Mouse (Mus musculus) hindbrain, embryonic 12.5 days (tissue): Measurements from ENCODE around the gene Csf2ra. TPM values are rescaled to one million over a fixed set of nuclear protein-coding genes. Genes with fewer than 3 reads are reported as not detected.
A peak's percentile ranks its signal among the peaks of the same experiment; 100 is the strongest.
"Not testable (repeated sequence)": the region's sequence is repeated elsewhere in the genome, so short reads cannot be mapped to it uniquely, and the experiment has no call there.

Source experiments
- ATAC-seq: fragments of 200-750 bp; cut with Nextera tagmentation; 2 replicates; pipeline ENCODE4 v1.8.0; 2017; ENCODE audit warnings: moderate TSS enrichment; ENCODE audit not compliant: low FRiP score
- H3K27ac ChIP-seq: fragments of 300-500 bp; sonication (generic); 2 replicates; pipeline ENCODE4 v1.5.1; 2016; ENCODE audit warnings: mild to moderate bottlenecking
- H3K27me3 ChIP-seq: fragments of 300-500 bp; sonication (generic); 2 replicates; pipeline ENCODE4 v1.6.1; 2016; ENCODE audit warnings: mild to moderate bottlenecking
- H3K36me3 ChIP-seq: fragments of 300-500 bp; sonication (generic); 2 replicates; pipeline ENCODE4 v1.6.1; 2016; ENCODE audit warnings: mild to moderate bottlenecking
- H3K4me1 ChIP-seq: fragments of 300-500 bp; sonication (generic); 2 replicates; pipeline ENCODE4 v1.6.1; 2016
- H3K4me2 ChIP-seq: fragments of 300-500 bp; sonication (generic); replicated peaks from 2 replicates; pipeline ENCODE4 v1.6.1; 2016; ENCODE audit warnings: mild to moderate bottlenecking
- H3K4me3 ChIP-seq: fragments of 300-500 bp; sonication (generic); 2 replicates; pipeline ENCODE4 v1.5.1; 2016; ENCODE audit warnings: mild to moderate bottlenecking
- H3K9ac ChIP-seq: fragments of 300-500 bp; sonication (generic); 2 replicates; pipeline ENCODE4 v1.6.1; 2016; ENCODE audit warnings: mild to moderate bottlenecking, moderate library complexity
- H3K9me3 ChIP-seq: fragments of 300-500 bp; sonication (generic); replicated peaks from 2 replicates; pipeline ENCODE4 v1.6.1; 2016; ENCODE audit warnings: mild to moderate bottlenecking
- WGBS: fragments of 180-500 bp; shearing (Covaris S2); methylation state at CpG from one replicate; pipeline ENCODE4 v1.1.7; 2016; 5-methylcytosine and 5-hydroxymethylcytosine counted together
- polyA plus RNA-seq: library from polyadenylated mRNA; unstranded; fragments of >200 nt; fragmentation: Nextera tagmentation; extraction: Ambion mirVana; gene quantifications from 2 replicates; pipeline ENCODE4 v1.2.1, GENCODE M21; 2016

The Csf2ra gene
- polyA plus RNA-seq, 1 experiment from 2014 or later = 41.6 TPM

DNA sequence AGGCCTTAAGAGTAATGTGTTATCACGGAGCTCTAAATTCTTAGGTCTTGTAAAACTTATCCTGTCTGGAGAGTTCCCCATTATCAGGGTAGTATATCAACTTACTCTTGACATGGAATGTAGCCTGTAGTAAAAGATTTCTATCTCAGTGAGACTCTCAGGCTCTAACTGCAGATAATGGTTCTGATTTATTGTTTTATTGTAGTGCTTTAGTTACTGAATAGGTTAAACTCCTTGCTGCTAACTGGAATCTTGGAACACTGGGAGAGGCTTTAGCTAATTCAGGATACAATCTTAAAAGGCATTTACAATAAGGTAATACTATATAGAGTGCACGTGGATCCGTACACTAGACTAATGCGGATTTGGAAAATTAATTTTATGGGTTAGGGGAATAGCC lies 19.1 kb upstream of the Csf2ra start:
- H3K4me2 ChIP-seq, H3K9ac ChIP-seq, H3K27ac ChIP-seq, ATAC-seq, H3K27me3 ChIP-seq, H3K9me3 ChIP-seq, H3K4me3 ChIP-seq, H3K36me3 ChIP-seq, H3K4me1 ChIP-seq: not testable (repeated sequence)
- 87% methylated on average over 4 of the region's 4 CpGs for WGBS

- H3K4me3 ChIP-seq = no peak overlapping the region
- no peak overlapping the region for H3K9ac ChIP-seq
- H3K36me3 ChIP-seq = no peaks in the 10 kb centered on the region
- H3K9me3 ChIP-seq = no peaks in the 10 kb centered on the region
- no peak overlapping the region for H3K27ac ChIP-seq
- no peaks in the 10 kb centered on the region for H3K4me1 ChIP-seq
- H3K27me3 ChIP-seq = no peaks in the 10 kb centered on the region
- no peak for ATAC-seq
- H3K4me2 ChIP-seq = no peak overlapping the region
- 75% methylated on average over 5 of the region's 5 CpGs for WGBS
These were observed 16.6 kb upstream of the Csf2ra start for GRCm38 (mm10) chr19:61244721-61245436.

- Histone ChIP-seq H3K4me1 (no peaks in the 10 kb centered on the region), H3K9me3 (no peaks in the 10 kb centered on the region), H3K9ac (no peak overlapping the region), H3K27me3 (no peaks in the 10 kb centered on the region), H3K4me2 (no peak overlapping the region), H3K4me3 (no peak overlapping the region), H3K27ac (no peak overlapping the region), H3K36me3 (no peaks in the 10 kb centered on the region)
- 89% methylated on average over 2 of the region's 2 CpGs for WGBS
- no peak for ATAC-seq
These were observed 9.7 kb upstream of the Csf2ra start for GRCm38 (mm10) chr19:61237967-61238366.

DNA sequence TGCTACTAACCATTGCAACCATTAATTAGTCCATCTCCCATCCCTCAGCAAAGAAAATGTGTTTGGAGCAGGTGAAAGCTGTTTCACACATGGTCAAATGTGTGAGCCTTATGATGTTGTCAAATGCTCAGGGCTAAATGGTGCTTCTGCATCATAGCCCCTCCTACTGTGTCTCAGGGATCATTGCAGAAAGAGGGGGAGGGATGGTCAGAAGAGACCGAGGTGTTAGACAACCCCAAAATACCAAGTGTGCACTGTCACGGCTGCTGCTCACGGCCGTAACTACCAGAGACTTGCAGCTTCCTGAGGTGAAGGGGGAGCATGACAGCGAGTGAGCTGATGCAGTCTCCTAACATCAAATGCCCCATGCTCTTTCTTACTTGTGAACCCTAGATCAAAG lies 6.3 kb upstream of the Csf2ra start:
- Histone ChIP-seq H3K4me1 (no peaks in the 10 kb centered on the region), H3K27ac (no peak overlapping the region), H3K9ac (no peak overlapping the region), H3K4me3 (no peak overlapping the region), H3K9me3 (no peaks in the 10 kb centered on the region), H3K36me3 (no peaks in the 10 kb centered on the region), H3K27me3 (0 out of 2 replicates have a peak, but pooled peaks cover 3% of the 10 kb centered on the region), H3K4me2 (no peak overlapping the region)
- no peak for ATAC-seq
- WGBS = 76% methylated on average over 5 of the region's 5 CpGs

- Histone ChIP-seq H3K36me3 (no peaks in the 10 kb centered on the region), H3K27ac (peak overlapping the region; percentile 88), H3K4me3 (peak overlapping the region; percentile 64), H3K4me1 (peaks cover 4% of the 10 kb centered on the region), H3K27me3 (0 out of 2 replicates have a peak, but pooled peaks cover 3% of the 10 kb centered on the region), H3K4me2 (peak overlapping the region; percentile 59), H3K9ac (peak overlapping the region; percentile 51), H3K9me3 (peaks cover 11% of the 10 kb centered on the region; the same call in 1 of the 2 replicates)
- peak; percentile 84 for ATAC-seq
- WGBS = 3% methylated on average over 70 of the region's 71 CpGs
These were observed 1.0 kb downstream of the Csf2ra start for GRCm38 (mm10) chr19:61226928-61227854.

DNA sequence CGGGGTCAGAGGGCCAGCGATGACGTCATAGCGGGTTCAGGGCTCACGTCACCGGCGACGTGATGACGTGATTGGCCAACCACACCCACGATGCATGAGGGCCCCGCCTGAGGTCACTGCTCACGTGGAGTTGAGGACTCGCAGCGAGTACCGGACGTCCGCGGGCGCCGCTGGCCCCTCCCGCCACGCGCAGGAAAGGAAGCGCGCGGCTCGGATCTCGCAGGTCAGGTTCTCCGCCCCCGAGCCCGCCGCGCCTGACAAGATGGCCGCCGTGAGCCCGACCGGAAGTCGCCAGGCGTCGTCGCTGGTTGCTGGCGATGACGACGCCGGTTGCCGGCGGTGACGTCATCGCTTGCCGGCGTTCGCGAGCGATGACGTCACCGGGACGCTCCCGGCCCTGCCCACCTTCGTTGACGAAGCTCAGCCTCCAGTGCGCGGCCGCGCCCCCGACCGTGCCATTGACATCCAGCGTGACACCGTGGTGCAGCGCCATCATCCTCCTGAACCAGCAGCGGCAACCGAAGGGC lies 1.8 kb downstream of the Csf2ra start:
- peak overlapping the region; percentile 59 for H3K4me2 ChIP-seq
- 4% methylated on average over 71 of the region's 71 CpGs for whole genome bisulfite sequencing
- no peaks in the 10 kb centered on the region for H3K36me3 ChIP-seq
- H3K4me1 ChIP-seq = peaks cover 4% of the 10 kb centered on the region
- peak overlapping the region; percentile 88 for H3K27ac ChIP-seq
- peaks cover 11% of the 10 kb centered on the region; the same call in 1 of the 2 replicates for H3K9me3 ChIP-seq
- H3K4me3 ChIP-seq = peak overlapping the region; percentile 64
- 0 out of 2 replicates have a peak, but pooled peaks cover 3% of the 10 kb centered on the region for H3K27me3 ChIP-seq
- peak overlapping the region; percentile 51; the same call in 1 of the 2 replicates for H3K9ac ChIP-seq
- peak; percentile 33 for ATAC-seq

DNA sequence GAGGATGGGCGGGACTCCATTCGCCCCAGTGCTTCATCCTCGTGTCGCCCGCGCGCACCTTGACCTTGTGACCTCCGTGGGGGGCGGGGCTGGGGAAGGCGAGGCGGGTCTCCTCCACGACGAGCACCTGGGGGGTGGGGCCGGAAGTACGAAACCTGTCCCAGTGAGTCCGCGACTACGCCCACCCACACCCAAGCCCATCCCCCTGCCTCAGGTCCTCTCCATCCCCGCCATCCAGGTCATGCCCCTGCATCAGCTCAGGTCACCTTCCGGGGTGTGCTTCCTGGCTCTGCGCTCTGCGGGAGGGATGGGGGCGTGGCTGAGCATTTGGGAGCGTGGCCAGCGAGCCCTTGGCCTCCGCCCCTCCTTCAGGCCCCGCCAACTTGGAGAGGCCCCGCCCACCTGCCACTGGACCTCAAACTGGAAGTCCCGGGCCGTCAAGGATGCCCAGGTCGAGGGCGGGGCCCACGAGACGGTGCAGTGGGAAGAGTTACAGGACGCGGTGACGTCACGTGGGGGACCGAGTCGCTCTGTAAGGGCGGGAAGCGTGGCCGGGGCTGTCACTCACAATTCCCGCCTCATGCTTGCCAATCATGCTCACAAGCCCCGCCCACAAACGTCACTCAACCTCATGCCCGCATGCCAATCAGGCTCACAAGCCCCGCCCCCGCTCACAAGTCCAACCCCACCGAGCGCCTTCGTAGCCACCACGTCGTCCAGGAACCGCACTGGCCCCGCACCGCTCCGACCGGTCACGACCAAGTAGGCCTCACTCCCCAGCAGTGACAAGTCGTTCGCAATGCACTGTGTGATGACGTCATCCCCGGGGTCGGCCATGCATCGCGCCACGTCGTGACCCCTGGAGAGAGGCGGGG lies 2.5 kb downstream of the Csf2ra start:
- Histone ChIP-seq H3K9ac (no peak overlapping the region), H3K27me3 (peaks cover 7% of the 10 kb centered on the region), H3K4me3 (peak overlapping the region; percentile 64), H3K27ac (peak overlapping the region; percentile 88), H3K9me3 (peaks cover 11% of the 10 kb centered on the region; the same call in 1 of the 2 replicates), H3K36me3 (no peaks in the 10 kb centered on the region), H3K4me1 (peaks cover 4% of the 10 kb centered on the region), H3K4me2 (peak overlapping the region; percentile 59)
- peak; percentile 61 for ATAC-seq
- WGBS = 8% methylated on average over 70 of the region's 70 CpGs

DNA sequence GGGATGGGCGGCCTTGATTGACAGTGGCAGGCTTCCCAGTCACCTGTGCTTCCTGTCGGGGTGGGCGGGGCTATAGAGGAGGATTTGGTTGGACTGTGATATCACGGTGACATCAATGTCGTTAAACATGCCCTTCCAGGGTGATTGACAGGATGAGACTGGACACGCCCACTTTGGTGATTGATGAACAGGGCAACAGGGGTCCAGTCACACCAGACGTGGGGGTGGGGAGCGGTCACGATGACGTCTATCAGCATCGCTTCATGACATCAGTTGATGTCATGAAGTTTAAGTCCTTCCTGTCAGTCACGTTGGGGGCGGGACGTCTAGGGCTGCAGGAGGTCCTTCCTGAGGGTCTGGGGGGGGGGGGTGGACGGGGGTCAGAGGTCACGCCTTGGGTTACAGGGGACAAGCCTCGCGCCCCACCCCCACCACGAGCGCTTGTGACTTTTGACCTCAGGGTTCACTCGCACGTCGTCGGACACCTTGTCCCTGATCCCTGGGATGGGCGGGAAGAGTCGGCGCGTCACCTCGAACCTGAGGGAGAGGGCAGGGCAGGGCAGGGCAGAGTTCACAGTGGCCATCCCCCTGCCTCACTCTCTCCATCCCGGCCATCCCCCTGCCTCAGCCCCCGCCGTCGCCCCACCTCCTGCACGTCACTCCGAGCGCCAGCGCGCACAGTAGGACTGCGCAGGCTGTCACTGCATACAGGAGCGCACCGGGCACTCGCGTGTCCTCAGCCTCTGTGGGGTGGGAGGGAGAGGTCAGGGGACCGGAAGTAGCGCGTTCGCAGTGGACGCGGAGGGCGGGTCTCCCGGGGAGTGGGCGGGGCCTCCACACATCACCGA lies 3.3 kb downstream of the Csf2ra start:
- Histone ChIP-seq H3K27ac (no peak overlapping the region), H3K4me3 (peak overlapping the region; percentile 64), H3K4me2 (peak overlapping the region; percentile 59), H3K4me1 (peaks cover 4% of the 10 kb centered on the region), H3K9ac (0 out of 2 replicates have a peak overlapping the region, but pooled peaks have one; percentile 32), H3K9me3 (peaks cover 11% of the 10 kb centered on the region; the same call in 1 of the 2 replicates), H3K36me3 (no peaks in the 10 kb centered on the region), H3K27me3 (peaks cover 5% of the 10 kb centered on the region)
- ATAC-seq = peak; percentile 33
- 33% methylated on average over 51 of the region's 53 CpGs for WGBS

DNA sequence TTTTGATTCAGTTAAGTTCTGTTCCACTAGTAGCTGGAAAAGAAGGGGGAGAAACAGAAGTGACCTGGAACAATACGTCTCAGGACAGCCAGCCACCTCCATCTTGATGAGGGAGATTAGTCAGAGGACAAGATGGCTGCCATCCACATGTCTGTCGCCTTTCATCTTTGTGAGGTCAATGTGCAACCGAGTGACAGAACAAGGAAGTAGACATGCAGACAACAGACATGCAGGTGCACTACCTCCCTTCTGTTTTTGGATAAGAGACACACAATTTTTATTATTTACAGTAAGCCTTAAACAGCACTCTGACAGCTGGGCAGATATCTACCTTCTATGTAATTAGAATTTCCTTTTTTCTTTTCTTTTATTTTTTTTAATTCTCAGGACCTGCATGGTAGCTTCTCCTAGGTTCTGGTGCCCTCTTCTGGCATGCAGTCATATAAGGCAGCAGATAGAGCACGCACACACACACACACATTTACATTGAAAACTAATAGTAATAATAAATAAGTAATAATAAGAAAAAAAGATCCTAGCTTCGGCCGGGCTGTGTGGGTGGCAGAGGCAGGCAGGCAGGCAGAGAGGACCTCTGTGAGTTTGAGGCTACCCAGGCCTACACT lies 4.4 kb downstream of the Csf2ra start:
- H3K4me2 ChIP-seq = no peak overlapping the region
- H3K36me3 ChIP-seq = no peaks in the 10 kb centered on the region
- WGBS = 96% methylated on average over 6 of the region's 6 CpGs
- peaks cover 4% of the 10 kb centered on the region for H3K4me1 ChIP-seq
- no peak overlapping the region for H3K9ac ChIP-seq
- no peak for ATAC-seq
- no peak overlapping the region for H3K27ac ChIP-seq
- no peak overlapping the region for H3K4me3 ChIP-seq
- peaks cover 11% of the 10 kb centered on the region; the same call in 1 of the 2 replicates for H3K9me3 ChIP-seq
- peaks cover 5% of the 10 kb centered on the region for H3K27me3 ChIP-seq

DNA sequence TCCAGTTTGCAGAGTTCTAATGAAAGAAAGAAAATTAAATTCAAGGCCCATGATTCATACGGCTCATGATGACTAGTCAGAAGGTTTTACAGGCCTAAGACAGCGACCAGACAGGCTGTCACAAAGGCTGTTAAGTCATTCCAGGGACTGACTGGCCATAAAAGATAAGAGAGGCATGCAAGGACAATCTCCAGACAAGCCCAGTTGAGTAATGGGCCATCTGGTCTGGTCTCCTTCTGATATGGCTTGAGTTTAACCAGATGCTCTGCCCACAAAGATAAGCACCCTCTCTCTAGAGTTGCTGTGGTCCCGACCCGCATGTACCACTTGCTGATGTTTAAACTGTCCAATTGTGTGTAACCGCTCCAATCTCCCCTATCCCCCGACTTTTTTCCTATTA lies 20.7 kb downstream of the Csf2ra start:
- not testable (repeated sequence) for H3K9ac ChIP-seq, H3K36me3 ChIP-seq, H3K9me3 ChIP-seq, H3K27ac ChIP-seq, H3K4me1 ChIP-seq, H3K27me3 ChIP-seq, H3K4me2 ChIP-seq, ATAC-seq, H3K4me3 ChIP-seq
- 82% methylated on average over 6 of the region's 6 CpGs for WGBS
